Mouse (Mus musculus) heart, embryonic 13.5 days (tissue): ENCODE results near the gene Rpap1. TPM values are rescaled to one million over a fixed set of nuclear protein-coding genes. Genes with fewer than 3 reads are reported as not detected.

Experiments used
- ATAC-seq: fragments of 200-750 bp; cut with Nextera tagmentation; 2 replicates; pipeline ENCODE4 v1.8.0; 2017; ENCODE audit warnings: moderate TSS enrichment; ENCODE audit not compliant: insufficient number of reproducible peaks, low FRiP score, low TSS enrichment; ENCODE audit errors: extremely low read depth
- H3K27ac ChIP-seq: fragments of 300-500 bp; sonication (generic); replicated peaks from 2 replicates; pipeline ENCODE4 v1.5.1; 2015; ENCODE audit warnings: moderate library complexity, mild to moderate bottlenecking, inconsistent platforms
- H3K27me3 ChIP-seq: fragments of 300-500 bp; sonication (generic); replicated peaks from 2 replicates; pipeline ENCODE4 v1.6.1; 2015; ENCODE audit warnings: mild to moderate bottlenecking, inconsistent platforms
- H3K36me3 ChIP-seq: fragments of 300-500 bp; sonication (generic); 2 replicates; pipeline ENCODE4 v1.6.1; 2015; ENCODE audit warnings: mild to moderate bottlenecking, inconsistent platforms
- H3K4me1 ChIP-seq: fragments of 300-500 bp; sonication (generic); 2 replicates; pipeline ENCODE4 v1.6.1; 2015; ENCODE audit warnings: inconsistent platforms
- H3K4me2 ChIP-seq: fragments of 300-500 bp; sonication (generic); 2 replicates; pipeline ENCODE4 v1.6.1; 2015; ENCODE audit warnings: inconsistent platforms, mild to moderate bottlenecking, moderate library complexity
- H3K4me3 ChIP-seq: fragments of 300-500 bp; sonication (generic); 2 replicates; pipeline ENCODE4 v1.5.1; 2015; ENCODE audit warnings: moderate library complexity, mild to moderate bottlenecking, inconsistent platforms
- H3K9ac ChIP-seq: fragments of 300-500 bp; sonication (generic); 2 replicates; pipeline ENCODE4 v1.6.1; 2015; ENCODE audit warnings: inconsistent platforms, mild to moderate bottlenecking, moderate library complexity
- H3K9me3 ChIP-seq: fragments of 300-500 bp; sonication (generic); 2 replicates; pipeline ENCODE4 v1.6.1; 2016; ENCODE audit warnings: inconsistent platforms
- WGBS: fragments of 180-500 bp; shearing (Covaris S2); methylation state at CpG from one replicate; pipeline ENCODE4 v1.1.7; 2015; ENCODE audit warnings: mixed read lengths; 5-methylcytosine and 5-hydroxymethylcytosine counted together
- polyA plus RNA-seq: library from polyadenylated mRNA; unstranded; fragments of >200 nt; fragmentation: Nextera tagmentation; extraction: Ambion mirVana; gene quantifications from 2 replicates; pipeline ENCODE4 v1.2.1, GENCODE M21; 2015

Rpap1 gene
- polyA plus RNA-seq, 1 experiment from 2014 or later: 19.4 TPM

- no peak for ATAC-seq
- peaks cover 37% of the 10 kb centered on the region for H3K4me1 ChIP-seq
- H3K9me3 ChIP-seq: no peaks in the 10 kb centered on the region
- 24% methylated on average over 4 of the region's 4 CpGs for WGBS
- H3K27me3 ChIP-seq: peaks cover 14% of the 10 kb centered on the region
- no peak overlapping the region; the same call in 1 of the 2 replicates for H3K9ac ChIP-seq
- no peak overlapping the region for H3K4me2 ChIP-seq
- H3K27ac ChIP-seq: no peak overlapping the region
- H3K4me3 ChIP-seq: no peak overlapping the region
- H3K36me3 ChIP-seq: peaks cover 39% of the 10 kb centered on the region
These were observed 21.1 kb upstream of the Rpap1 start for GRCm38 (mm10) chr2:119808438-119808837.

DNA sequence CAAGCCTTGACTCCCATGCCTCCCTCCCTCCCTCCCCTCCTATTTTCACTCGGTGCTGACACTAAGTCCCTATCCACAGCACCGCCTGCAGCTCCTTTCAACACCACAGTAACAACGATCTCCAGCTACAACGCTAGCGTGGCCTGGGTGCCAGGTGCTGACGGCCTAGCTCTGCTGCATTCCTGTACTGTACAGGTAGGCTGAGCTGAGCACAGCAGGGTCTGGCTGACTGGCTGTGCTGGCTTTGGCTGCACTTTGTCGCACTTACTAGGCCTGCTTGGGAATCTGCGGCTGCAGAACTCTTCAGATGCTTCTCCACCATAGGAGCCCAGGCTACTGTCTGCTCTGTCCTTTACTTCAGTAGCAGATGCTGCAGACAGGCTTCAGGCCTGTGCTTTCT lies 18.2 kb upstream of the Rpap1 start:
- Histone ChIP-seq H3K27ac (no peak overlapping the region), H3K4me1 (peaks cover 55% of the 10 kb centered on the region)
- 43% methylated on average over 8 of the region's 8 CpGs for WGBS

DNA sequence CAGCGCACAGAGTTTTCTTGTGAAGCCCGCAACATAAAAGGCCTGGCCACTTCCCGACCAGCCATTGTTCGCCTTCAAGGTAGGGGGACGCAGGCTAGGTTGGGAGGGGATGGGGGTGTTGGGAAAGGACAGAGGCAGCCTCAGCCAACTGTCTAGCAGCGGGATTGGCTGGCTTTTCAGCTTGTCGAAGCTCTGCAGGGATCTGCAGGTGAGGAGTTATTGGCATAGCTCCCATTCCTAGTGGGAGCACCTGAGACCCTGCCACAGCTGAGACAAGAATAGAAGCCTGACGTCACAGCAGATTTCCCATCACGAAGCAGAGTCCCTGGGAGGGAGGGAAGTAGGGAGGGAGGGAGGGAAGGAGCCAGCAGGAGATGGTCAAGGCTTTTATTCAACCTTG lies 17.4 kb upstream of the Rpap1 start:
- Histone ChIP-seq H3K27ac (no peak overlapping the region), H3K4me1 (peaks cover 62% of the 10 kb centered on the region)

More for the DNA sequence above, 18.2 kb upstream of the Rpap1 start:
- H3K36me3 ChIP-seq: peaks cover 19% of the 10 kb centered on the region
- no peak overlapping the region for H3K4me3 ChIP-seq
- ATAC-seq: no peak
- no peak overlapping the region for H3K9ac ChIP-seq
- H3K4me2 ChIP-seq: no peak overlapping the region
- peaks cover 26% of the 10 kb centered on the region for H3K27me3 ChIP-seq
- no peaks in the 10 kb centered on the region for H3K9me3 ChIP-seq

GRCm38 (mm10) chr2:119804275-119804628 lies 16.9 kb upstream of the Rpap1 start:
- H3K4me3 ChIP-seq: no peak overlapping the region
- H3K36me3 ChIP-seq: peaks cover 6% of the 10 kb centered on the region; the same call in 1 of the 2 replicates
- H3K4me2 ChIP-seq: no peak overlapping the region
- H3K4me1 ChIP-seq: peaks cover 61% of the 10 kb centered on the region
- WGBS: 51% methylated on average over 5 of the region's 5 CpGs
- H3K27me3 ChIP-seq: peaks cover 22% of the 10 kb centered on the region
- H3K9me3 ChIP-seq: no peaks in the 10 kb centered on the region
- H3K9ac ChIP-seq: no peak overlapping the region
- H3K27ac ChIP-seq: no peak overlapping the region
- ATAC-seq: no peak

More for the DNA sequence above, 17.4 kb upstream of the Rpap1 start:
- WGBS: 45% methylated on average over 9 of the region's 9 CpGs
- Histone ChIP-seq H3K27me3 (peaks cover 24% of the 10 kb centered on the region), H3K9ac (no peak overlapping the region), H3K4me3 (no peak overlapping the region), H3K36me3 (peaks cover 11% of the 10 kb centered on the region), H3K9me3 (no peaks in the 10 kb centered on the region), H3K4me2 (no peak overlapping the region)
- no peak for ATAC-seq

GRCm38 (mm10) chr2:119803618-119804274 lies 16.4 kb upstream of the Rpap1 start:
- no peak overlapping the region for H3K4me2 ChIP-seq
- peaks cover 24% of the 10 kb centered on the region for H3K27me3 ChIP-seq
- 0 out of 2 replicates have a peak overlapping the region, but pooled peaks have one; percentile 2 for H3K9ac ChIP-seq
- peaks cover 60% of the 10 kb centered on the region for H3K4me1 ChIP-seq
- H3K36me3 ChIP-seq: peaks cover 4% of the 10 kb centered on the region; the same call in 1 of the 2 replicates
- H3K9me3 ChIP-seq: no peaks in the 10 kb centered on the region
- no peak overlapping the region for H3K27ac ChIP-seq
- no peak for ATAC-seq
- WGBS: 37% methylated on average over 6 of the region's 6 CpGs
- no peak overlapping the region for H3K4me3 ChIP-seq

- Histone ChIP-seq H3K4me3 (no peak overlapping the region), H3K27me3 (peaks cover 30% of the 10 kb centered on the region), H3K36me3 (peaks cover 4% of the 10 kb centered on the region; the same call in 1 of the 2 replicates), H3K9ac (peak overlapping the region; percentile 37; the same call in 1 of the 2 replicates), H3K4me1 (peaks cover 60% of the 10 kb centered on the region), H3K4me2 (no peak overlapping the region), H3K27ac (peak overlapping the region; percentile 29; the same call in 1 of the 2 replicates), H3K9me3 (no peaks in the 10 kb centered on the region)
- no peak for ATAC-seq
- WGBS: 55% methylated on average over 10 of the region's 10 CpGs
These were observed 15.7 kb upstream of the Rpap1 start for GRCm38 (mm10) chr2:119802767-119803617.

DNA sequence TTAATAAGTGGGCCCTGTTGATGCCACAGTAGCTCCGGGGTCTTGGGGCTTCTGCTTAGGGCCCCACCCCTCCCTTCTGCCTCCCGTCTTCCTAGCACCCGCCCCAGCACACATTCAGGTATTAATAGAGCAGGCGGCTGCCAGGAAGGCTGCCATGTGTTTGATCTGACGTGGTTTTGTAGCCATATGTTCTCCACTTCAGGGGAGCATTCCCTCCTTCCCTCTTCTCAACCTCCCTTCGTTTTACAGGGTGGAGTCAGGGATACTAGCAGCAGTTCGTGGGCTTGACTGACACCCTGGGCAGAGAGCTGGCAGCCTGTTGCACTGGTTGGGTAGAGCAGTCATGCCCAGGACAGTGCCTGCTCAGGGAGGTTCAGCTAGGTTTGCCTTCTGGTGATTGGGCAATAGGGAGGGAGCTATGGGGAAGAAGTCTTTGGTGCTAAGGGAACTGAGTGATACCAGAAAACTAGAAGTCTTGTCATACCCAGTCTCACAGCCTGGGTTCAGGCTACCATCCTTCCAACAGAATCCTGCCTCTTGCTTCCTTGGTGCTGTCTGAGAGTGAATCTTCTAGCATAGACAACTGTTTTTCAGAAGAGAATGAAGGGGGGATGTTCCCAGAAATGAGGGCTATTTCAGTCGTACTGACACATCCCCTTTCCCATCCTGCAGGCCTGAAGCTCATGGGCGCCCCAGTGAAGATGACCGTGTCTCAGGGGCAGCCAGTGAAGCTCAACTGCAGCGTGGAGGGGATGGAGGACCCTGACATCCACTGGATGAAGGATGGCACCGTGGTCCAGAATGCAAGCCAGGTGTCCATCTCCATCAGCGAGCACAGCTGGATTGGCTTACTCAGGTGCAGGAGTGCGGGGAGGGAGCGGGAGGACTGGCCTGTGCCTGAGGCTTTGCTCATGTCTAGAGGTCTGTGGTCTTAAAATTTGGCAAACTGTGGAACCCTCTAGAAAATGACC lies 13.8 kb upstream of the Rpap1 start:
- no peaks in the 10 kb centered on the region; the same call in 1 of the 2 replicates for H3K36me3 ChIP-seq
- peaks cover 70% of the 10 kb centered on the region for H3K4me1 ChIP-seq
- H3K4me2 ChIP-seq: peak overlapping the region; percentile 99
- H3K27ac ChIP-seq: no peak overlapping the region
- H3K4me3 ChIP-seq: peak overlapping the region; percentile 80
- WGBS: 57% methylated on average over 15 of the region's 15 CpGs
- no peak for ATAC-seq
- peaks cover 49% of the 10 kb centered on the region for H3K27me3 ChIP-seq
- peak overlapping the region; percentile 92 for H3K9ac ChIP-seq
- no peaks in the 10 kb centered on the region for H3K9me3 ChIP-seq

GRCm38 (mm10) chr2:119799961-119800550 lies 12.7 kb upstream of the Rpap1 start:
- no peak for ATAC-seq
- Histone ChIP-seq H3K4me2 (peak overlapping the region; percentile 99), H3K9me3 (no peaks in the 10 kb centered on the region), H3K9ac (peak overlapping the region; percentile 92), H3K4me3 (peak overlapping the region; percentile 80), H3K36me3 (no peaks in the 10 kb centered on the region), H3K27ac (peak overlapping the region; percentile 32; the same call in 1 of the 2 replicates), H3K4me1 (peaks cover 64% of the 10 kb centered on the region), H3K27me3 (peaks cover 51% of the 10 kb centered on the region)
- WGBS: 3% methylated on average over 24 of the region's 27 CpGs

- WGBS: 0% methylated on average over 27 of the region's 89 CpGs
- Histone ChIP-seq H3K4me2 (peak overlapping the region; percentile 99), H3K27me3 (peaks cover 53% of the 10 kb centered on the region), H3K4me3 (peak overlapping the region; percentile 80), H3K27ac (peak overlapping the region; percentile 32; the same call in 1 of the 2 replicates), H3K36me3 (no peaks in the 10 kb centered on the region), H3K4me1 (peaks cover 57% of the 10 kb centered on the region), H3K9ac (peak overlapping the region; percentile 92), H3K9me3 (no peaks in the 10 kb centered on the region)
- peak; percentile 50; the same call in 1 of the 2 replicates for ATAC-seq
These were observed 12.0 kb upstream of the Rpap1 start for GRCm38 (mm10) chr2:119799181-119799960.
